Mouse (Mus musculus) mesoderm, embryonic 11.5 days (tissue): Measurements from ENCODE around the gene Cyp2c50.
"Not testable (repeated sequence)": the region's sequence is repeated elsewhere in the genome, so short reads cannot be mapped to it uniquely, and the experiment has no call there.

Experiments
- DNase-seq: peaks from one replicate; pipeline ENCODE4 v3.0.0-alpha.2; 2012; ENCODE audit warnings: low read depth, low spot score

The Cyp2c50 gene

GRCm38 (mm10) chr19:40089421-40089820 is at the start of gene Cyp2c50:
Gene Cyp2c50 (plus strand): TSS chr19:40089688.
- DNase-seq: not testable (repeated sequence)

- no peak for DNase-seq
These were observed 15.8 kb upstream of the Cyp2c50 start, which contains the start of gene Cyp2c54 for GRCm38 (mm10) chr19:40073701-40074100. Gene Cyp2c54 (minus strand): TSS chr19:40073827.

DNA sequence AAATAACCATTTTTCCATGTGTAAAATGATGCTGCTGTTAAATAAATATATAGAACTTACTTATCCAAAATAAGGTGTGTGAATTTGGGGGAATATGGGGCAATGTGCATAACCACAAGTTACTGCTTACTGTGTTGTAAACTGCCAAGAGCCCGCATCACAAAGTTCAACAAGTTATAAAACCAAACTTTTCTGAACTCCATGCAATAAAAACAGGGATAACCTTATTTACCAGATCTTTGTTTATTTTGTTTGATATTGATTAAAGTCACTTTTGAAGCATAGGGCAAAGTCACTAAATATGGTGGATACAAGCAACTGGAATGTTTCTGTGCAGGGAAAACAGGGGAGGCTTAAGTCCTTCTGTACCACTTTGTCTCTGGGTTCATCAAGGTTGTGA is 1.1 kb upstream of the Cyp2c50 start:
- no peak for DNase-seq

GRCm38 (mm10) chr19:40091111-40091510 is 1.6 kb downstream of the Cyp2c50 start:
- DNase-seq: no peak

GRCm38 (mm10) chr19:40119624-40120023 is 30.1 kb downstream of the Cyp2c50 start:
- not testable (repeated sequence) for DNase-seq

GRCm38 (mm10) chr19:40125165-40125564 is 35.7 kb downstream of the Cyp2c50 start:
- not testable (repeated sequence) for DNase-seq

- not testable (repeated sequence) for DNase-seq
These were observed 37.5 kb downstream of the Cyp2c50 start for GRCm38 (mm10) chr19:40126996-40127395.
